26 mouse cellular contexts compared by ENCODE assay signal in genomic region chr1:75490785-75491551, GRCm38 (mm10). TPM values are rescaled to one million over a fixed set of nuclear protein-coding genes. Genes with fewer than 3 reads are reported as not detected.
"Had no signal": no experiment of that assay in that cellular context is flagged by ENCODE, and none has a peak within 500 bp of the region (broad histone marks: within the 10 kb centered on the region; RNA-seq: fewer than 3 reads in every experiment).

No protein-coding gene starts in this region.

- H3K27ac ChIP-seq: kidney, postnatal 0 days; layer of hippocampus, adult 2 months; limb, embryonic 10.5 days; limb, embryonic 13.5 days; liver, embryonic 12.5 days; liver, embryonic 15.5 days; lung, embryonic 15.5 days; midbrain, embryonic 10.5 days; midbrain, embryonic 13.5 days; neural tube, embryonic 13.5 days; stomach, embryonic 15.5 days had no signal

- H3K9ac ChIP-seq: limb, embryonic 13.5 days; liver, embryonic 12.5 days; liver, embryonic 15.5 days; lung, embryonic 15.5 days; midbrain, embryonic 13.5 days; neural tube, embryonic 13.5 days; stomach, embryonic 15.5 days had no signal

- ATAC-seq: liver, embryonic 12.5 days; midbrain, embryonic 13.5 days; midbrain, embryonic 16.5 days had no signal

- DNase-seq: kidney, postnatal 4 days; layer of hippocampus, adult 9-11 months; liver; lung, adult 18-20 months; lung, postnatal 10 days; lung, postnatal 36 days; retina, postnatal 1 day; right cerebral cortex, postnatal 25 days; spleen, adult 18-20 months; thymus, postnatal 25 days had no signal

- H3K9me3 ChIP-seq: limb, embryonic 10.5 days; limb, embryonic 13.5 days; liver, embryonic 12.5 days; liver, embryonic 15.5 days; lung, embryonic 15.5 days; megakaryocyte, embryonic 14.5 days; midbrain, embryonic 10.5 days; midbrain, embryonic 13.5 days; neural tube, embryonic 13.5 days; stomach, embryonic 15.5 days had no signal

- H3K4me3 ChIP-seq: layer of hippocampus, adult 2 months; limb, embryonic 10.5 days; limb, embryonic 13.5 days; liver, embryonic 12.5 days; liver, embryonic 15.5 days; lung, embryonic 15.5 days; megakaryocyte, embryonic 14.5 days; midbrain, embryonic 10.5 days; midbrain, embryonic 13.5 days; myocyte; neural tube, embryonic 13.5 days; stomach, embryonic 15.5 days had no signal

RNA-seq across cellular contexts. Expression of gene Obsl1, which starts 15.3 kb away (rescaled TPM):
- total RNA-seq: monocyte, adult 5-6 weeks; neutrophil, adult 5-6 weeks had no signal

RNA-seq across cellular contexts. Expression of gene Inha, which starts 15.9 kb away (rescaled TPM):
- total RNA-seq: monocyte, adult 5-6 weeks; neutrophil, adult 5-6 weeks had no signal
